Mouse (Mus musculus) ES-Bruce4 (cell line): ENCODE results near the gene Hnf1a. TPM values are rescaled to one million over a fixed set of nuclear protein-coding genes. Genes with fewer than 3 reads are reported as not detected.
A peak's percentile ranks its signal among the peaks of the same experiment; 100 is the strongest.

Experiments
- H3K27ac ChIP-seq: 2 replicates; pipeline ENCODE4 v1.5.1; 2012; ENCODE audit warnings: low read length, inconsistent platforms; ENCODE audit not compliant: insufficient read depth
- H3K27me3 ChIP-seq: 2 replicates; pipeline ENCODE4 v1.6.1; 2012; ENCODE audit warnings: mild to moderate bottlenecking, low read length, inconsistent platforms; ENCODE audit not compliant: control insufficient read depth, poor library complexity, insufficient read depth, severe bottlenecking
- H3K36me3 ChIP-seq: 2 replicates; pipeline ENCODE4 v1.6.1; 2012; ENCODE audit warnings: inconsistent platforms, mild to moderate bottlenecking, low read length, moderate library complexity; ENCODE audit not compliant: control insufficient read depth, poor library complexity, insufficient read depth, severe bottlenecking
- H3K4me1 ChIP-seq: one replicate; pipeline ENCODE4 v1.8.1; 2011; ENCODE audit warnings: low read length; ENCODE audit not compliant: control insufficient read depth, insufficient read depth
- H3K4me3 ChIP-seq: 2 replicates; pipeline ENCODE4 v1.5.1; 2011; ENCODE audit warnings: low read depth, mild to moderate bottlenecking, low read length
- H3K9ac ChIP-seq: 2 replicates; pipeline ENCODE4 v1.6.1; 2012; ENCODE audit warnings: low read depth, mild to moderate bottlenecking, inconsistent platforms; ENCODE audit not compliant: poor library complexity, severe bottlenecking
- H3K9me3 ChIP-seq: replicated peaks from 2 replicates; pipeline ENCODE4 v1.6.1; 2012; ENCODE audit warnings: mild to moderate bottlenecking, low read length, inconsistent platforms; ENCODE audit not compliant: control insufficient read depth, poor library complexity, insufficient read depth, severe bottlenecking
- CTCF ChIP-seq: IDR thresholded peaks from one replicate; pipeline ENCODE4 v1.8.1; 2011; ENCODE audit warnings: low read depth, low read length
- EP300 ChIP-seq: IDR thresholded peaks from 2 replicates; pipeline ENCODE4 v1.6.1; 2011; ENCODE audit warnings: low read depth, low read length; ENCODE audit not compliant: insufficient read depth
- POLR2A ChIP-seq: IDR thresholded peaks from one replicate; pipeline ENCODE4 v1.8.1; 2011; ENCODE audit warnings: low read length; ENCODE audit not compliant: insufficient read depth
- polyA plus RNA-seq: library from polyadenylated mRNA; stranded (reverse); fragments of >200 nt; gene quantifications from 2 replicates; pipeline ENCODE4 v1.2.4, GENCODE M21; 2011; ENCODE audit warnings: low read depth; ENCODE audit not compliant: missing spikeins, insufficient read depth, insufficient read length

Gene Hnf1a
- polyA plus RNA-seq, 1 experiment, result 1.3 TPM

- H3K4me1 ChIP-seq, result no peaks in the 10 kb centered on the region
- H3K27ac ChIP-seq, result no peak overlapping the region
- TF ChIP-seq POLR2A (no peak), CTCF (no peak), EP300 (no peak)
- H3K36me3 ChIP-seq, result no peaks in the 10 kb centered on the region
- H3K9ac ChIP-seq, result no peak overlapping the region
- H3K4me3 ChIP-seq, result no peak overlapping the region
- no peaks in the 10 kb centered on the region for H3K9me3 ChIP-seq
- H3K27me3 ChIP-seq, result no peaks in the 10 kb centered on the region
Observed at GRCm38 (mm10) chr5:114978473-114978872, 7.6 kb upstream of the Hnf1a start.

- Histone ChIP-seq H3K27me3 (no peaks in the 10 kb centered on the region), H3K9ac (no peak overlapping the region), H3K9me3 (no peaks in the 10 kb centered on the region), H3K27ac (no peak overlapping the region), H3K36me3 (no peaks in the 10 kb centered on the region), H3K4me3 (no peak overlapping the region), H3K4me1 (no peaks in the 10 kb centered on the region)
- no peak for TF ChIP-seq POLR2A
- no peak for TF ChIP-seq CTCF
- no peak for TF ChIP-seq EP300
Observed at GRCm38 (mm10) chr5:114976935-114977334, 6.0 kb upstream of the Hnf1a start.

GRCm38 (mm10) chr5:114973131-114973530 lies 2.2 kb upstream of the Hnf1a start:
- Histone ChIP-seq H3K27me3 (no peaks in the 10 kb centered on the region), H3K9me3 (no peaks in the 10 kb centered on the region), H3K36me3 (no peaks in the 10 kb centered on the region), H3K4me1 (peaks cover 3% of the 10 kb centered on the region), H3K27ac (no peak overlapping the region), H3K9ac (no peak overlapping the region), H3K4me3 (peak overlapping the region; percentile 11; the same call in 1 of the 2 replicates)
- TF ChIP-seq EP300 (no peak), CTCF (no peak), POLR2A (no peak)

GRCm38 (mm10) chr5:114972201-114972600 lies 1.3 kb upstream of the Hnf1a start:
- peak overlapping the region; percentile 40 for H3K4me3 ChIP-seq
- H3K36me3 ChIP-seq, result no peaks in the 10 kb centered on the region
- H3K9me3 ChIP-seq, result no peaks in the 10 kb centered on the region
- H3K9ac ChIP-seq, result 0 out of 2 replicates have a peak overlapping the region, but pooled peaks have one; percentile 29
- H3K4me1 ChIP-seq, result peaks cover 3% of the 10 kb centered on the region
- TF ChIP-seq CTCF, result no peak
- TF ChIP-seq EP300, result no peak
- TF ChIP-seq POLR2A, result no peak
- no peak overlapping the region; the same call in 1 of the 2 replicates for H3K27ac ChIP-seq
- H3K27me3 ChIP-seq, result no peaks in the 10 kb centered on the region

- H3K9ac ChIP-seq, result no peak overlapping the region
- H3K27ac ChIP-seq, result no peak overlapping the region
- no peaks in the 10 kb centered on the region for H3K9me3 ChIP-seq
- no peaks in the 10 kb centered on the region for H3K36me3 ChIP-seq
- peaks cover 3% of the 10 kb centered on the region for H3K4me1 ChIP-seq
- no peak overlapping the region for H3K4me3 ChIP-seq
- TF ChIP-seq CTCF (no peak), EP300 (no peak), POLR2A (no peak)
- H3K27me3 ChIP-seq, result no peaks in the 10 kb centered on the region
Observed at GRCm38 (mm10) chr5:114969609-114970215, 1.2 kb downstream of the Hnf1a start.

GRCm38 (mm10) chr5:114969064-114969463 lies 1.8 kb downstream of the Hnf1a start:
- no peaks in the 10 kb centered on the region for H3K27me3 ChIP-seq
- TF ChIP-seq POLR2A, result no peak
- no peak for TF ChIP-seq EP300
- TF ChIP-seq CTCF, result no peak
- peaks cover 3% of the 10 kb centered on the region for H3K4me1 ChIP-seq
- no peak overlapping the region for H3K4me3 ChIP-seq
- no peaks in the 10 kb centered on the region for H3K36me3 ChIP-seq
- no peak overlapping the region for H3K27ac ChIP-seq
- H3K9ac ChIP-seq, result no peak overlapping the region
- H3K9me3 ChIP-seq, result no peaks in the 10 kb centered on the region
